Mouse (Mus musculus) liver, embryonic 16.5 days (tissue): ENCODE measurements around the gene Kifc1. TPM values are rescaled to one million over a fixed set of nuclear protein-coding genes. Genes with fewer than 3 reads are reported as not detected.
A peak's percentile ranks its signal among the peaks of the same experiment; 100 is the strongest.

Source experiments
- ATAC-seq: fragments of 200-750 bp; cut with Nextera tagmentation; 2 replicates; pipeline ENCODE4 v1.8.0; 2017; ENCODE audit warnings: low read depth, mild to moderate bottlenecking, moderate number of reproducible peaks, moderate library complexity
- H3K27ac ChIP-seq: fragments of 300-500 bp; sonication (generic); 2 replicates; pipeline ENCODE4 v1.5.1; 2014; ENCODE audit warnings: mild to moderate bottlenecking, low read length
- H3K27me3 ChIP-seq: fragments of 300-500 bp; sonication (generic); 2 replicates; pipeline ENCODE4 v1.6.1; 2014; ENCODE audit warnings: low read depth, low read length, mixed read lengths; ENCODE audit not compliant: control insufficient read depth, insufficient read depth
- H3K36me3 ChIP-seq: fragments of 300-500 bp; sonication (generic); 2 replicates; pipeline ENCODE4 v1.6.1; 2014; ENCODE audit warnings: mild to moderate bottlenecking; ENCODE audit not compliant: control insufficient read depth, insufficient read depth
- H3K4me1 ChIP-seq: fragments of 300-500 bp; sonication (generic); 2 replicates; pipeline ENCODE4 v1.6.1; 2014; ENCODE audit warnings: low read depth, low read length, mixed read lengths; ENCODE audit not compliant: control insufficient read depth
- H3K4me2 ChIP-seq: fragments of 300-500 bp; sonication (generic); 2 replicates; pipeline ENCODE4 v1.6.1; 2014; ENCODE audit warnings: low read depth, low read length, mixed read lengths
- H3K4me3 ChIP-seq: fragments of 300-500 bp; sonication (generic); 2 replicates; pipeline ENCODE4 v1.5.1; 2014; ENCODE audit warnings: low read depth, mild to moderate bottlenecking, low read length
- H3K9ac ChIP-seq: fragments of 300-500 bp; sonication (generic); 2 replicates; pipeline ENCODE4 v1.6.1; 2014; ENCODE audit warnings: low read depth, low read length
- H3K9me3 ChIP-seq: fragments of 300-500 bp; sonication (generic); replicated peaks from 2 replicates; pipeline ENCODE4 v1.6.1; 2016; ENCODE audit warnings: low read length; ENCODE audit not compliant: control insufficient read depth
- WGBS: fragments of 180-500 bp; shearing (Covaris S2); extraction: QIAGEN DNeasy Blood & Tissue Kit; methylation state at CpG from one replicate; pipeline ENCODE4 v1.1.7; 2014; ENCODE audit not compliant: insufficient replicate concordance; 5-methylcytosine and 5-hydroxymethylcytosine counted together
- polyA plus RNA-seq: library from polyadenylated mRNA; unstranded; fragments of >200 nt; fragmentation: Nextera tagmentation; extraction: Ambion mirVana; gene quantifications from 2 replicates; pipeline ENCODE4 v1.2.1, GENCODE M21; 2015

Gene Kifc1
- polyA plus RNA-seq, 1 experiment from 2014 or later = 6.1 TPM

- Histone ChIP-seq H3K4me1 (peaks cover 31% of the 10 kb centered on the region), H3K27me3 (no peaks in the 10 kb centered on the region), H3K36me3 (peaks cover 16% of the 10 kb centered on the region), H3K27ac (peak overlapping the region; percentile 93), H3K4me2 (peak overlapping the region; percentile 93), H3K4me3 (peak overlapping the region; percentile 86), H3K9me3 (peaks cover 17% of the 10 kb centered on the region), H3K9ac (peak overlapping the region; percentile 85)
- peak; percentile 25 for ATAC-seq
- under 1% methylated on average over 36 of the region's 36 CpGs for WGBS
Observed at GRCm38 (mm10) chr17:33920282-33921097, 30.0 kb upstream of the Kifc1 start.

- H3K9me3 ChIP-seq = peaks cover 17% of the 10 kb centered on the region
- peaks cover 38% of the 10 kb centered on the region for H3K4me1 ChIP-seq
- under 1% methylated on average over 52 of the region's 52 CpGs for WGBS
Observed at GRCm38 (mm10) chr17:33919351-33920281, 29.2 kb upstream of the Kifc1 start.

GRCm38 (mm10) chr17:33918293-33919203 lies 28.1 kb upstream of the Kifc1 start:
- WGBS = 54% methylated on average over 37 of the region's 37 CpGs
- Histone ChIP-seq H3K9ac (peak overlapping the region; percentile 85), H3K9me3 (peaks cover 17% of the 10 kb centered on the region), H3K4me2 (peak overlapping the region; percentile 93), H3K27me3 (no peaks in the 10 kb centered on the region), H3K4me3 (peak overlapping the region; percentile 86), H3K27ac (peak overlapping the region; percentile 93), H3K4me1 (peaks cover 36% of the 10 kb centered on the region), H3K36me3 (peaks cover 24% of the 10 kb centered on the region)
- ATAC-seq = no peak

More at GRCm38 (mm10) chr17:33919351-33920281, 29.2 kb upstream of the Kifc1 start:
- H3K27me3 ChIP-seq = no peaks in the 10 kb centered on the region
- H3K9ac ChIP-seq = peak overlapping the region; percentile 85
- ATAC-seq = peak; percentile 57
- H3K27ac ChIP-seq = peak overlapping the region; percentile 93
- H3K36me3 ChIP-seq = peaks cover 16% of the 10 kb centered on the region
- peak overlapping the region; percentile 93 for H3K4me2 ChIP-seq
- H3K4me3 ChIP-seq = peak overlapping the region; percentile 86

GRCm38 (mm10) chr17:33917656-33918292 lies 27.3 kb upstream of the Kifc1 start:
- no peaks in the 10 kb centered on the region for H3K27me3 ChIP-seq
- no peak overlapping the region for H3K4me3 ChIP-seq
- H3K9me3 ChIP-seq = peaks cover 17% of the 10 kb centered on the region
- 84% methylated on average over 18 of the region's 18 CpGs for WGBS
- peaks cover 36% of the 10 kb centered on the region for H3K4me1 ChIP-seq
- peak overlapping the region; percentile 93; the same call in 1 of the 2 replicates for H3K27ac ChIP-seq
- H3K4me2 ChIP-seq = no peak overlapping the region
- no peak for ATAC-seq
- H3K36me3 ChIP-seq = peaks cover 28% of the 10 kb centered on the region
- no peak overlapping the region for H3K9ac ChIP-seq

GRCm38 (mm10) chr17:33916847-33917655 lies 26.6 kb upstream of the Kifc1 start:
- ATAC-seq = no peak
- Histone ChIP-seq H3K4me3 (peak overlapping the region; percentile 71), H3K9me3 (peaks cover 17% of the 10 kb centered on the region), H3K36me3 (peaks cover 33% of the 10 kb centered on the region), H3K4me1 (peaks cover 36% of the 10 kb centered on the region), H3K4me2 (peak overlapping the region; percentile 79), H3K9ac (no peak overlapping the region; the same call in 1 of the 2 replicates), H3K27me3 (no peaks in the 10 kb centered on the region), H3K27ac (no peak overlapping the region)
- WGBS = 82% methylated on average over 31 of the region's 31 CpGs

- peaks cover 41% of the 10 kb centered on the region for H3K36me3 ChIP-seq
- WGBS = 2% methylated on average over 13 of the region's 20 CpGs
Observed at GRCm38 (mm10) chr17:33916294-33916693, 25.8 kb upstream of the Kifc1 start.

GRCm38 (mm10) chr17:33915671-33916250 lies 25.3 kb upstream of the Kifc1 start, which contains the start of the genes Tapbp and Zbtb22:
Gene Tapbp, plus strand, starts transcription at chr17:33915899.
Gene Zbtb22, plus strand, starts transcription at chr17:33915904.
- H3K9me3 ChIP-seq = peaks cover 17% of the 10 kb centered on the region
- H3K27ac ChIP-seq = peak within 1 kb of the TSS; percentile 77
- H3K27me3 ChIP-seq = no peaks in the 10 kb centered on the region
- under 1% methylated on average over 32 of the region's 34 CpGs for WGBS
- peak within 1 kb of the TSS; percentile 79 for H3K4me2 ChIP-seq
- peak within 1 kb of the TSS; percentile 71 for H3K4me3 ChIP-seq
- peak within 1 kb of the TSS; percentile 68 for H3K9ac ChIP-seq
- H3K36me3 ChIP-seq = peaks cover 44% of the 10 kb centered on the region
- ATAC-seq = peak; percentile 86
- peaks cover 31% of the 10 kb centered on the region for H3K4me1 ChIP-seq

More at GRCm38 (mm10) chr17:33916294-33916693, 25.8 kb upstream of the Kifc1 start:
- peak overlapping the region; percentile 77 for H3K27ac ChIP-seq
- peaks cover 36% of the 10 kb centered on the region for H3K4me1 ChIP-seq
- H3K4me2 ChIP-seq = peak overlapping the region; percentile 79
- H3K4me3 ChIP-seq = peak overlapping the region; percentile 71
- H3K9me3 ChIP-seq = peaks cover 17% of the 10 kb centered on the region
- H3K27me3 ChIP-seq = no peaks in the 10 kb centered on the region
- H3K9ac ChIP-seq = peak overlapping the region; percentile 68
- no peak for ATAC-seq
